Mouse (Mus musculus) hindbrain, embryonic 16.5 days (tissue): ENCODE measurements at regions not wholly inside any gene's neighbourhood (a gene's known extent, or its start where the extent isn't known, plus 50 kb on each side); places are given as distances from the start of the nearest gene placed in this dataset.

Experiments used
- ATAC-seq: fragments of 200-750 bp; cut with Nextera tagmentation; 2 replicates; pipeline ENCODE4 v1.8.0; 2017; ENCODE audit warnings: moderate TSS enrichment, moderate library complexity
- H3K27ac ChIP-seq: fragments of 300-500 bp; sonication (generic); 2 replicates; pipeline ENCODE4 v1.5.1; 2014; ENCODE audit warnings: low read depth, mild to moderate bottlenecking, control low read depth, low read length, moderate library complexity
- H3K27me3 ChIP-seq: fragments of 300-500 bp; sonication (generic); replicated peaks from 2 replicates; pipeline ENCODE4 v1.6.1; 2014; ENCODE audit warnings: low read length; ENCODE audit not compliant: control insufficient read depth, insufficient read depth
- H3K36me3 ChIP-seq: fragments of 300-500 bp; sonication (generic); 2 replicates; pipeline ENCODE4 v1.6.1; 2014; ENCODE audit warnings: mild to moderate bottlenecking, low read length, moderate library complexity, mixed read lengths; ENCODE audit not compliant: control insufficient read depth, insufficient read depth
- H3K4me1 ChIP-seq: fragments of 300-500 bp; sonication (generic); 2 replicates; pipeline ENCODE4 v1.6.1; 2014; ENCODE audit warnings: low read depth, low read length; ENCODE audit not compliant: control insufficient read depth, insufficient read depth
- H3K4me2 ChIP-seq: fragments of 300-500 bp; sonication (generic); 2 replicates; pipeline ENCODE4 v1.6.1; 2014; ENCODE audit warnings: mild to moderate bottlenecking, low read length, control low read depth, moderate library complexity
- H3K4me3 ChIP-seq: fragments of 300-500 bp; sonication (generic); 2 replicates; pipeline ENCODE4 v1.5.1; 2014; ENCODE audit warnings: mild to moderate bottlenecking, low read length, control low read depth, moderate library complexity
- H3K9ac ChIP-seq: fragments of 300-500 bp; sonication (generic); 2 replicates; pipeline ENCODE4 v1.6.1; 2014; ENCODE audit warnings: low read depth, mild to moderate bottlenecking, control low read depth, low read length, moderate library complexity
- H3K9me3 ChIP-seq: fragments of 300-500 bp; sonication (generic); 2 replicates; pipeline ENCODE4 v1.6.1; 2014; ENCODE audit warnings: mild to moderate bottlenecking, low read length, moderate library complexity; ENCODE audit not compliant: control insufficient read depth
- WGBS: fragments of 180-500 bp; shearing (Covaris S2); extraction: QIAGEN DNeasy Blood & Tissue Kit; methylation state at CpG from one replicate; pipeline ENCODE4 v1.1.7; 2014; 5-methylcytosine and 5-hydroxymethylcytosine counted together

GRCm38 (mm10) chr3:9173643-9174516 is 436.0 kb downstream of the Zfp704 start:
- Histone ChIP-seq H3K4me3 (no peak overlapping the region), H3K9ac (0 out of 2 replicates have a peak overlapping the region, but pooled peaks have one; percentile 28), H3K27ac (peak overlapping the region; percentile 71; the same call in 1 of the 2 replicates), H3K9me3 (no peaks in the 10 kb centered on the region), H3K36me3 (no peaks in the 10 kb centered on the region), H3K4me2 (peak overlapping the region; percentile 14; the same call in 1 of the 2 replicates), H3K27me3 (no peaks in the 10 kb centered on the region), H3K4me1 (0 out of 2 replicates have a peak, but pooled peaks cover 4% of the 10 kb centered on the region)
- peak; percentile 94 for ATAC-seq
- 21% methylated on average over 16 of the region's 16 CpGs for WGBS

- no peak overlapping the region for H3K27ac ChIP-seq
- H3K9me3 ChIP-seq: no peaks in the 10 kb centered on the region
- WGBS: 21% methylated on average over 1 of the region's 1 CpGs
- 0 out of 2 replicates have a peak, but pooled peaks cover 4% of the 10 kb centered on the region for H3K4me1 ChIP-seq
- no peaks in the 10 kb centered on the region for H3K27me3 ChIP-seq
- no peak overlapping the region for H3K4me2 ChIP-seq
- H3K4me3 ChIP-seq: no peak overlapping the region
- H3K9ac ChIP-seq: no peak overlapping the region
- no peaks in the 10 kb centered on the region for H3K36me3 ChIP-seq
- ATAC-seq: no peak
Measured at GRCm38 (mm10) chr3:9171970-9172369, 437.9 kb downstream of the Zfp704 start.

- no peaks in the 10 kb centered on the region for H3K9me3 ChIP-seq
- no peaks in the 10 kb centered on the region for H3K36me3 ChIP-seq
- H3K9ac ChIP-seq: no peak overlapping the region
- H3K4me1 ChIP-seq: no peaks in the 10 kb centered on the region
- H3K4me3 ChIP-seq: no peak overlapping the region
- no peak overlapping the region for H3K4me2 ChIP-seq
- 73% methylated on average over 12 of the region's 12 CpGs for WGBS
- no peak for ATAC-seq
- H3K27me3 ChIP-seq: no peaks in the 10 kb centered on the region
- H3K27ac ChIP-seq: no peak overlapping the region
Measured at GRCm38 (mm10) chr3:9168955-9169354, 440.9 kb downstream of the Zfp704 start.

- Histone ChIP-seq H3K9me3 (no peaks in the 10 kb centered on the region), H3K36me3 (no peaks in the 10 kb centered on the region), H3K4me1 (no peaks in the 10 kb centered on the region), H3K4me2 (no peak overlapping the region), H3K9ac (0 out of 2 replicates have a peak overlapping the region, but pooled peaks have one; percentile 22), H3K27me3 (no peaks in the 10 kb centered on the region), H3K4me3 (no peak overlapping the region), H3K27ac (no peak overlapping the region)
- WGBS: 30% methylated on average over 15 of the region's 15 CpGs
- no peak for ATAC-seq
Measured at GRCm38 (mm10) chr3:9159073-9159472, 450.8 kb downstream of the Zfp704 start.

GRCm38 (mm10) chr3:9154172-9154571 is 455.7 kb downstream of the Zfp704 start:
- WGBS: 84% methylated on average over 7 of the region's 7 CpGs
- ATAC-seq: no peak
- Histone ChIP-seq H3K4me3 (no peak overlapping the region), H3K27ac (no peak overlapping the region), H3K9ac (no peak overlapping the region), H3K4me1 (no peaks in the 10 kb centered on the region), H3K4me2 (no peak overlapping the region), H3K27me3 (no peaks in the 10 kb centered on the region), H3K36me3 (no peaks in the 10 kb centered on the region), H3K9me3 (no peaks in the 10 kb centered on the region)

- Histone ChIP-seq H3K36me3 (no peaks in the 10 kb centered on the region), H3K4me2 (no peak overlapping the region), H3K9ac (no peak overlapping the region), H3K27me3 (no peaks in the 10 kb centered on the region), H3K9me3 (no peaks in the 10 kb centered on the region), H3K4me3 (no peak overlapping the region), H3K27ac (no peak overlapping the region), H3K4me1 (no peaks in the 10 kb centered on the region)
- no peak for ATAC-seq
- WGBS: 33% methylated on average over 5 of the region's 5 CpGs
Measured at GRCm38 (mm10) chr3:9153690-9154089, 456.2 kb downstream of the Zfp704 start.

- 19% methylated on average over 1 of the region's 1 CpGs for WGBS
- Histone ChIP-seq H3K4me3 (no peak overlapping the region), H3K9me3 (no peaks in the 10 kb centered on the region)
Measured at GRCm38 (mm10) chr3:9152256-9152655, 457.6 kb downstream of the Zfp704 start.

GRCm38 (mm10) chr3:9151590-9151989 is 458.3 kb downstream of the Zfp704 start:
- Histone ChIP-seq H3K4me3 (no peak overlapping the region), H3K9ac (no peak overlapping the region), H3K4me2 (no peak overlapping the region), H3K9me3 (no peaks in the 10 kb centered on the region), H3K27ac (no peak overlapping the region), H3K36me3 (no peaks in the 10 kb centered on the region), H3K27me3 (no peaks in the 10 kb centered on the region), H3K4me1 (no peaks in the 10 kb centered on the region)
- WGBS: 53% methylated on average over 2 of the region's 2 CpGs
- no peak for ATAC-seq

More at GRCm38 (mm10) chr3:9152256-9152655, 457.6 kb downstream of the Zfp704 start:
- no peaks in the 10 kb centered on the region for H3K27me3 ChIP-seq
- no peaks in the 10 kb centered on the region for H3K4me1 ChIP-seq
- H3K36me3 ChIP-seq: no peaks in the 10 kb centered on the region
- no peak overlapping the region for H3K4me2 ChIP-seq
- no peak overlapping the region for H3K9ac ChIP-seq
- no peak overlapping the region for H3K27ac ChIP-seq
- no peak for ATAC-seq

GRCm38 (mm10) chr3:9148605-9149004 is 461.3 kb downstream of the Zfp704 start:
- WGBS: 93% methylated on average over 5 of the region's 5 CpGs
- H3K9me3 ChIP-seq: no peaks in the 10 kb centered on the region
- H3K4me2 ChIP-seq: no peak overlapping the region
- ATAC-seq: no peak
- H3K4me1 ChIP-seq: no peaks in the 10 kb centered on the region
- no peak overlapping the region for H3K9ac ChIP-seq
- H3K27me3 ChIP-seq: no peaks in the 10 kb centered on the region
- H3K36me3 ChIP-seq: no peaks in the 10 kb centered on the region
- no peak overlapping the region for H3K4me3 ChIP-seq
- H3K27ac ChIP-seq: no peak overlapping the region
